Mouse (Mus musculus): ENCODE measurements around the gene Zfp691.

Gene Zfp691

DNA sequence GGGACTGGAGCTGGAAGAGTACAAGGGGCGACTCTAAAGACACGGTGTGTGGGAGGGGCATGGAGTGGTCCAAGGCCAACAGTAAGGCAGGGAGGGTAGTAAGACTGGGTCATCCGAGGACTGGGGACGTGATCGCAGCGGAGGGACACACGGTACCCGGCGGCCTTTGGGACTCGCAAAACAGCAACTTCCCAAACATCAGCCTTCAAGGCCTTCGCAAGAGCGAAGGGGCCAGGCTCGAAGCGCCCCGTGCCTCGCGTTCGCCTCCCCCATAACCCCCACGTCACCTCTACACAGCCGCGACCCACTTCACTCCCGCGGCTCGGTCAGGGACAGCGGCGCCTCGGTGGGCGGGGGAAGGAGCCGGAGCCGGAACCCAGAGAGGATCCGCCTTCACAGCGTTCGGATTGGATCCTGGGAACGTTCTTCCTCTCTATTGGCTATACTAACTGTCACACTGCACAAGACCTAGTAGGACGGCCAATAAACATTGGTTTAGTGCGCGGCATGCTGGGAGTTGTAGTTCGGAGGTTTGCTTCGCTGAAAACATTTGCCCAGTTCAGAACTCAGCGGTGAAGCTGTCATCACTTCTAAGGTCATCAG is at the start of gene Zfp691:
Gene Zfp691 (minus strand): TSS at position 345 of the 603 bp plus-strand sequence.
- peak; percentile 93 for DNase-seq (ENCODE audit: low spot score)

GRCm38 (mm10) chr4:119223696-119224095 is 49.7 kb upstream of the Zfp691 start:
- DNase-seq (ENCODE audit: low spot score): peak; percentile 35

DNA sequence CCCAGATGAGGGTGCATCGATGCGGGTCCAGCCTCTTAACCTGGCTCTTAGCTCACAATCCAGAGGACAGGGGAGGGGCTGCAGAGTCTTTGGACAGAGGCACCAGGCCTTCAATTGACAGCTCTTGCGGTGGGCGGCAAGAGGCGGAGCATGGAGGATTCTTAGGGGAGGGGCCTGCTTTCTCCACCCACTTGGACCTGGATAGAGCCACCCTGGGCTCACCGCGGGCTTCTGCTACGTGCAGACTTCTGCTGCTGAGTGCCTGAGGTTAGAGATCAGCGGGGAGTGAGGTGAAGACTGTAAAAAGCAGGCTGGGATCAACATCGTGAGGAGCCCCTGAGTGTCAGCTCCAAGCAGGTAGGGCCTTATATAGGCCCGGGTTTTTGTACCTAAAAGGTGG is 44.2 kb upstream of the Zfp691 start, which contains the start of gene Tmem269:
Gene Tmem269 (minus strand): TSS at position 49 of the 400 bp plus-strand sequence.
- DNase-seq (ENCODE audit: low spot score): no peak

DNA sequence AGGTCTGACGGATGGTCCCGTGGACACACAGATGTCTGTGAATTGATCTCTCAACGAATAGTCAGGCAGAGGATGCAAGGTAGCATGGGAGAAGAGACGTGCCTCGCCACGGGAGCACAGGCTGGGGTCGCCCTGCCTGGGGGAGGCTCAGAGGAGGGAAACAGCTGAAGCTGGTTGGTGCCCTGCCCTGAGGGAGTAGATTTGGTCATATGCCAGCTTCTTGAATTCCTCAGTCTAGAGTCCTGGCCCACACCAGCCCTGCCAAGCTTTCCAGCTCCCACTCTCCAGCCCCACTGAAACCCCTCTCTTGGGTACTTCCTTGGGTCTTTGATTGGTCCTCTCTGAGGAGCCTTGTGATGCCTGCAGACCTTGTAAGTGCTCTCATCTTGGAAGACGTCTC is 42.7 kb upstream of the Zfp691 start:
- no peak for DNase-seq (ENCODE audit: low spot score)

GRCm38 (mm10) chr4:119204672-119205071 is 30.7 kb upstream of the Zfp691 start:
- peak; percentile 60 for DNase-seq (ENCODE audit: low spot score)

- DNase-seq (ENCODE audit: low spot score): no peak
These were observed 24.1 kb upstream of the Zfp691 start for GRCm38 (mm10) chr4:119198105-119198504.

GRCm38 (mm10) chr4:119195582-119196320 is 21.8 kb upstream of the Zfp691 start:
- no peak for DNase-seq (ENCODE audit: low spot score)

GRCm38 (mm10) chr4:119194909-119195581 is 21.1 kb upstream of the Zfp691 start, which contains the start of gene Svbp:
Gene Svbp (plus strand): TSS chr4:119195306.
- peak; percentile 92 for DNase-seq (ENCODE audit: low spot score)

GRCm38 (mm10) chr4:119192757-119193156 is 18.8 kb upstream of the Zfp691 start:
- no peak for DNase-seq (ENCODE audit: low spot score)

GRCm38 (mm10) chr4:119191273-119191672 is 17.3 kb upstream of the Zfp691 start:
- no peak for DNase-seq (ENCODE audit: low spot score)

- no peak for DNase-seq (ENCODE audit: low spot score)
These were observed 16.6 kb upstream of the Zfp691 start for GRCm38 (mm10) chr4:119190618-119191017.

DNA sequence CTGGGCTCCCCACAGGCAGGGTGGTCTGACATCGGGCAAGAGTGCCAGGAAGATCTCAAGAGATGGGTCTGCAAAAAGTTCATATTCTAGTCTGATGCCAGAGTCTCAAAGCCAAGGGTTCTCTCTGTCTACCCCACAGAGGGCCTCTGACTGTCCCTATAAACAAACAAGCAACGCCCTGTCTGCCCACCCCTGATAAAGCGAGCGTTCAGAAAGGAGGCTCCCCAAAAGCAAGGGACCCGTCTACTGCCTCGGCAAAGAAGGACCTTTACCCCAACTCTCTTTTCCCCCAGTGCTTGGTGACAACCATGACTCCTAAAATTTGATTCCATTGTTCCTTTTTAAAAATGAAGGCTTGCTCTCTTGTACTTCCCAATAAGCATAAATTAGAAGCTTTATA is 15.9 kb upstream of the Zfp691 start, which contains the start of gene Ermap:
Gene Ermap (minus strand): TSS at position 148 of the 400 bp plus-strand sequence.
- DNase-seq (ENCODE audit: low spot score): no peak

DNA sequence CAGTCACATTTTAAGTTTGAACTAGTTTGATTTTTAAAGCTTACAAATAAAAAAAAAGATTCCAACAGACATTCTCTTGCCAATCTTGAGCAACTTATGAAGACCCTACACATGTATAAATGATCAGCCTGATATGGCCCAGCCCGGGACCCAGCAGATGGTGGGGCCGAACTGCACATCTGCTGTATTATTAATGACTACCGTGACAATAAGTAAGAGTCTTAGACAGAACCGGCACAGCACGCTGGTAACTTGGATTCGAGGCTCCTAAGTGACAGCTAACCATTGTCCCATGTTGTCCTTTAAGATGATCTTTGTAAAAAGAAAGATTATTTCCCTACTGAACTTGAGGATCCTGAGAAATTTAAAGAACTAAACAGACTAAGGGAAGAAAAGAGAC is 15.4 kb upstream of the Zfp691 start:
- no peak for DNase-seq (ENCODE audit: low spot score)

DNA sequence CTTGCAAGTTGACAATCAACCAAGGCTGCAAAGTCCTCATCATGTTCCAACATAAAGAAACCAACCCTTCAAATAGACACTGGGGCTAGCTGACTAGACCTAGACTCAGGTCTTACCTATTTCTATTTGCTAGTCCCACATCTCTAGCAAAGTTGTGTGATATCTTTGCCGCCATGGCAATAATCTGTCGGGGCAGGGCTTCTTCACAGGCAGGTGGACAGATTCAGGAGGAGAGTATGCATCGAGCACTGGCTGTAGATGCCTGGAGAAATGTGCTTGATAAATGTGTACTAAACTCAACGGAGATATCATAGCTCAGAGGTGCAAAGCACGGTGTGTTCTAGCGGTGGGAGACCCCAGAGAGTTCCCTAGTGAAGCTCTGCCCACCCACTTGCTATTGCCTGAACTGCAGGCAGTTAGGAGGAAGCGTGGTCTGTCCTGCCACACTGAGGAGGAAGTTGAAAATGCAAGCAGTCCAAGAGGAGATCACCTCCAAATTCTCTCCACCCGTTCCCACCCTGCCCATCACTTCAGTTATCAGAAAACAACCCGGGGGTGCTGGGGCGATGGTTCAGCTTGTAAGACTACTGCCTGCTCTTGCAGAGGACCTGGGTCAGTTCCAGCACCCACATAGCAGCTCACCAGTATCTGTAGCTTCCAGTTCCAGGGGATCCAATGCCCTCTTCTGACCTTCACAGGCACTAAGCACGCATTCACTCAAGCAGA is 14.2 kb upstream of the Zfp691 start:
- DNase-seq (ENCODE audit: low spot score): no peak

GRCm38 (mm10) chr4:119185771-119186170 is 11.8 kb upstream of the Zfp691 start:
- DNase-seq (ENCODE audit: low spot score): no peak

GRCm38 (mm10) chr4:119183525-119183924 is 9.5 kb upstream of the Zfp691 start:
- DNase-seq (ENCODE audit: low spot score): no peak

DNA sequence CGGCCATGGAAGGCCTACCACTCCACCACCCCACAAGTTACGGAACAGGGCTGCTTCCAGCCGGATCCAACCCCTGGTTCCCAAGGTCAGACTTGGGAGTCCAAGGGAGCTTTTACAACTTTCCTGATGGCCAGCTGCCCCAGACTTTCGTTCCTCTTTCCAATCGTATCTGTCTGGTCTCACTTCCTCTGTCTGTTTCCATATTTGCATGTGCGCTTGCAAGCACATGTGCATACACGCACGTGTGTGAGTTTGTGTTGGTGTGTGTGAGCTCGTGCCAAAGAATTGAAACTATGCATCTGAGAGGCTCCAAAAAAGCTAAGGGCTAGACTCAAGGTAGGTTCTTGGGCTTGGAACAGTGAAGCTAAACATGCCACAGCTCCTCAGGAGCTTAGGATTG is 7.5 kb upstream of the Zfp691 start:
- no peak for DNase-seq (ENCODE audit: low spot score)

GRCm38 (mm10) chr4:119180133-119180707 is 6.2 kb upstream of the Zfp691 start:
- no peak for DNase-seq (ENCODE audit: low spot score)

- no peak for DNase-seq (ENCODE audit: low spot score)
These were observed 4.3 kb upstream of the Zfp691 start for GRCm38 (mm10) chr4:119178331-119178730.

GRCm38 (mm10) chr4:119177702-119178101 is 3.7 kb upstream of the Zfp691 start:
- no peak for DNase-seq (ENCODE audit: low spot score)

- no peak for DNase-seq (ENCODE audit: low spot score)
These were observed 910 bp downstream of the Zfp691 start for GRCm38 (mm10) chr4:119172919-119173650.
